Mouse (Mus musculus): ENCODE results near the gene Bcor.

Gene Bcor

GRCm38 (mm10) chrX:12002596-12002995 is 157.6 kb downstream of the Bcor start:
- no peak for DNase-seq

GRCm38 (mm10) chrX:12001969-12002368 is 158.2 kb downstream of the Bcor start:
- DNase-seq = no peak

- no peak for DNase-seq
Observed at GRCm38 (mm10) chrX:12001336-12001735, 158.8 kb downstream of the Bcor start.

- no peak for DNase-seq
Observed at GRCm38 (mm10) chrX:12000620-12001019, 159.5 kb downstream of the Bcor start.

GRCm38 (mm10) chrX:11999951-12000350 is 160.2 kb downstream of the Bcor start:
- no peak for DNase-seq

GRCm38 (mm10) chrX:11998934-11999336 is 161.2 kb downstream of the Bcor start:
- peak; percentile 85 for DNase-seq

GRCm38 (mm10) chrX:11996891-11997290 is 163.3 kb downstream of the Bcor start:
- no peak for DNase-seq

- no peak for DNase-seq
Observed at GRCm38 (mm10) chrX:11996489-11996888, 163.7 kb downstream of the Bcor start.

- DNase-seq = no peak
Observed at GRCm38 (mm10) chrX:11993641-11994419, 166.3 kb downstream of the Bcor start.

- DNase-seq = no peak
Observed at GRCm38 (mm10) chrX:11989471-11989870, 170.7 kb downstream of the Bcor start.

- DNase-seq = no peak
Observed at GRCm38 (mm10) chrX:11988191-11988896, 171.8 kb downstream of the Bcor start.

GRCm38 (mm10) chrX:11987602-11988001 is 172.6 kb downstream of the Bcor start:
- DNase-seq = no peak

Data from thymus, postnatal 14 days (tissue).